Mouse (Mus musculus) right cerebral cortex, postnatal 10 days (tissue): Measurements from ENCODE around the gene Adamts17.

ENCODE experiments used
- DNase-seq, 2 experiments: peaks; one replicate each; pipeline ENCODE4 v3.0.0; 2021; ENCODE audit warnings: low spot score in 2 of 2

The Adamts17 gene

GRCm38 (mm10) chr7:67072015-67072685 lies 232.6 kb downstream of the Adamts17 start:
- no peak for DNase-seq

- DNase-seq: no peak
Measured at GRCm38 (mm10) chr7:67082751-67083150, 243.2 kb downstream of the Adamts17 start.

- peak in 1 of 2 experiments; percentile 29 for DNase-seq
Measured at GRCm38 (mm10) chr7:67087759-67088158, 248.2 kb downstream of the Adamts17 start.

GRCm38 (mm10) chr7:67097096-67097495 lies 257.6 kb downstream of the Adamts17 start:
- DNase-seq: no peak

- no peak for DNase-seq
Measured at GRCm38 (mm10) chr7:67101418-67101973, 262.0 kb downstream of the Adamts17 start.

- peak; percentile 26 to 44 for DNase-seq
Measured at GRCm38 (mm10) chr7:67110551-67111159, 271.1 kb downstream of the Adamts17 start.

- DNase-seq: no peak
Measured at GRCm38 (mm10) chr7:67112495-67113216, 273.1 kb downstream of the Adamts17 start.

GRCm38 (mm10) chr7:67114056-67114455 lies 274.5 kb downstream of the Adamts17 start:
- DNase-seq: no peak

GRCm38 (mm10) chr7:67115056-67115455 lies 275.5 kb downstream of the Adamts17 start:
- no peak for DNase-seq

- no peak for DNase-seq
Measured at GRCm38 (mm10) chr7:67135140-67135539, 295.6 kb downstream of the Adamts17 start.

- no peak for DNase-seq
Measured at GRCm38 (mm10) chr7:67142347-67143015, 302.9 kb downstream of the Adamts17 start.

- DNase-seq: peak in 1 of 2 experiments; percentile 39
Measured at GRCm38 (mm10) chr7:67145748-67146147, 306.2 kb downstream of the Adamts17 start.

- DNase-seq: no peak
Measured at GRCm38 (mm10) chr7:67146151-67146550, 306.6 kb downstream of the Adamts17 start.

GRCm38 (mm10) chr7:67149707-67150106 lies 310.2 kb downstream of the Adamts17 start:
- no peak for DNase-seq

- no peak for DNase-seq
Measured at GRCm38 (mm10) chr7:67152626-67153025, 313.1 kb downstream of the Adamts17 start.

- no peak for DNase-seq
Measured at GRCm38 (mm10) chr7:67162135-67162534, 322.6 kb downstream of the Adamts17 start.

GRCm38 (mm10) chr7:67168288-67168687 lies 328.8 kb downstream of the Adamts17 start:
- no peak for DNase-seq

- no peak for DNase-seq
Measured at GRCm38 (mm10) chr7:67168763-67169569, 329.4 kb downstream of the Adamts17 start.

GRCm38 (mm10) chr7:67173522-67174195 lies 334.1 kb downstream of the Adamts17 start:
- no peak for DNase-seq

GRCm38 (mm10) chr7:67183786-67184185 lies 344.3 kb downstream of the Adamts17 start:
- DNase-seq: no peak
